Mouse (Mus musculus) forebrain, embryonic 15.5 days (tissue): Measurements from ENCODE around the gene Atp6v1e1. TPM values are rescaled to one million over a fixed set of nuclear protein-coding genes. Genes with fewer than 3 reads are reported as not detected.
"Not testable (repeated sequence)": the region's sequence is repeated elsewhere in the genome, so short reads cannot be mapped to it uniquely, and the experiment has no call there.

Experiments used
- ATAC-seq: fragments of 200-750 bp; cut with Nextera tagmentation; replicated peaks from 2 replicates; pipeline ENCODE4 v1.8.0; 2017; ENCODE audit warnings: mild to moderate bottlenecking, moderate TSS enrichment, moderate library complexity
- H3K27ac ChIP-seq: fragments of 300-500 bp; sonication (generic); replicated peaks from 2 replicates; pipeline ENCODE4 v1.5.1; 2015; ENCODE audit warnings: mild to moderate bottlenecking, inconsistent platforms
- H3K27me3 ChIP-seq: fragments of 300-500 bp; sonication (generic); 2 replicates; pipeline ENCODE4 v1.6.1; 2015; ENCODE audit warnings: inconsistent platforms
- H3K36me3 ChIP-seq: fragments of 300-500 bp; sonication (generic); 2 replicates; pipeline ENCODE4 v1.6.1; 2015; ENCODE audit warnings: mild to moderate bottlenecking, inconsistent platforms
- H3K4me1 ChIP-seq: fragments of 300-500 bp; sonication (generic); 2 replicates; pipeline ENCODE4 v1.6.1; 2015; ENCODE audit warnings: inconsistent platforms
- H3K4me2 ChIP-seq: fragments of 300-500 bp; sonication (generic); replicated peaks from 2 replicates; pipeline ENCODE4 v1.6.1; 2015; ENCODE audit warnings: mild to moderate bottlenecking, inconsistent platforms
- H3K4me3 ChIP-seq: fragments of 300-500 bp; sonication (generic); 2 replicates; pipeline ENCODE4 v1.5.1; 2015; ENCODE audit warnings: mild to moderate bottlenecking, inconsistent platforms
- H3K9ac ChIP-seq: fragments of 300-500 bp; sonication (generic); replicated peaks from 2 replicates; pipeline ENCODE4 v1.6.1; 2015; ENCODE audit warnings: mild to moderate bottlenecking, inconsistent platforms
- H3K9me3 ChIP-seq: fragments of 300-500 bp; sonication (generic); 2 replicates; pipeline ENCODE4 v1.6.1; 2016; ENCODE audit warnings: inconsistent platforms
- WGBS: fragments of 180-500 bp; shearing (Covaris S2); methylation state at CpG from one replicate; pipeline ENCODE4 v1.1.7; 2015; ENCODE audit warnings: mixed read lengths; 5-methylcytosine and 5-hydroxymethylcytosine counted together
- polyA plus RNA-seq: library from polyadenylated mRNA; unstranded; fragments of >200 nt; fragmentation: Nextera tagmentation; extraction: Ambion mirVana; gene quantifications from 2 replicates; pipeline ENCODE4 v1.2.1, GENCODE M21; 2015

The Atp6v1e1 gene
- polyA plus RNA-seq = 225 and 229 TPM in 2 replicates

- Histone ChIP-seq H3K4me2 (peak within 1 kb of the TSS; percentile 58), H3K36me3 (peaks cover 17% of the 10 kb centered on the region), H3K27ac (peak within 1 kb of the TSS; percentile 83), H3K4me3 (peak within 1 kb of the TSS; percentile 84), H3K9me3 (no peaks in the 10 kb centered on the region), H3K4me1 (peaks cover 20% of the 10 kb centered on the region), H3K27me3 (no peaks in the 10 kb centered on the region), H3K9ac (peak within 1 kb of the TSS; percentile 80)
- WGBS = under 1% methylated on average over 40 of the region's 41 CpGs
- peak; percentile 97 for ATAC-seq
These were observed at the start of gene Atp6v1e1 for GRCm38 (mm10) chr6:120822307-120822928. Gene Atp6v1e1, minus strand, starts transcription at chr6:120822793.

- H3K27me3 ChIP-seq = no peaks in the 10 kb centered on the region
- H3K9ac ChIP-seq = no peak overlapping the region
- H3K4me3 ChIP-seq = no peak overlapping the region
- 77% methylated on average over 2 of the region's 2 CpGs for WGBS
- 0 out of 2 replicates have a peak, but pooled peaks cover 5% of the 10 kb centered on the region for H3K4me1 ChIP-seq
- ATAC-seq = no peak
- peaks cover 7% of the 10 kb centered on the region; the same call in 1 of the 2 replicates for H3K36me3 ChIP-seq
- no peak overlapping the region for H3K4me2 ChIP-seq
- H3K27ac ChIP-seq = no peak overlapping the region
- no peaks in the 10 kb centered on the region for H3K9me3 ChIP-seq
These were observed 48.7 kb upstream of the Atp6v1e1 start for GRCm38 (mm10) chr6:120871286-120871685.

- H3K4me2 ChIP-seq = no peak overlapping the region
- no peak overlapping the region for H3K9ac ChIP-seq
- WGBS = 61% methylated on average over 1 of the region's 1 CpGs
- H3K9me3 ChIP-seq = no peaks in the 10 kb centered on the region
- H3K4me1 ChIP-seq = 0 out of 2 replicates have a peak, but pooled peaks cover 3% of the 10 kb centered on the region
- ATAC-seq = no peak
- no peak overlapping the region for H3K27ac ChIP-seq
- no peak overlapping the region for H3K4me3 ChIP-seq
- peaks cover 19% of the 10 kb centered on the region for H3K36me3 ChIP-seq
- no peaks in the 10 kb centered on the region for H3K27me3 ChIP-seq
These were observed 46.2 kb upstream of the Atp6v1e1 start for GRCm38 (mm10) chr6:120868824-120869223.

- Histone ChIP-seq H3K27ac (no peak overlapping the region), H3K4me2 (no peak overlapping the region), H3K27me3 (no peaks in the 10 kb centered on the region), H3K4me3 (no peak overlapping the region), H3K9me3 (no peaks in the 10 kb centered on the region), H3K36me3 (peaks cover 14% of the 10 kb centered on the region), H3K9ac (no peak overlapping the region), H3K4me1 (no peaks in the 10 kb centered on the region)
- ATAC-seq = no peak
- WGBS = 91% methylated on average over 9 of the region's 9 CpGs
These were observed 43.6 kb upstream of the Atp6v1e1 start for GRCm38 (mm10) chr6:120866051-120866814.

- Histone ChIP-seq H3K27me3 (no peaks in the 10 kb centered on the region), H3K36me3 (peaks cover 9% of the 10 kb centered on the region), H3K4me3 (no peak overlapping the region), H3K27ac (no peak overlapping the region), H3K9me3 (no peaks in the 10 kb centered on the region), H3K9ac (no peak overlapping the region), H3K4me2 (no peak overlapping the region), H3K4me1 (peaks cover 7% of the 10 kb centered on the region)
- WGBS = 94% methylated on average over 3 of the region's 3 CpGs
- no peak for ATAC-seq
These were observed 37.5 kb upstream of the Atp6v1e1 start for GRCm38 (mm10) chr6:120860079-120860478.

GRCm38 (mm10) chr6:120858217-120858711, 35.7 kb upstream of the Atp6v1e1 start:
- H3K4me1 ChIP-seq = peaks cover 7% of the 10 kb centered on the region
- peak; percentile 94 for ATAC-seq
- 30% methylated on average over 8 of the region's 8 CpGs for WGBS
- no peaks in the 10 kb centered on the region for H3K27me3 ChIP-seq
- no peaks in the 10 kb centered on the region for H3K9me3 ChIP-seq
- no peak overlapping the region for H3K4me2 ChIP-seq
- H3K27ac ChIP-seq = peak overlapping the region; percentile 81
- H3K36me3 ChIP-seq = peaks cover 12% of the 10 kb centered on the region
- no peak overlapping the region for H3K9ac ChIP-seq
- no peak overlapping the region for H3K4me3 ChIP-seq

- no peak overlapping the region for H3K27ac ChIP-seq
- H3K27me3 ChIP-seq = no peaks in the 10 kb centered on the region
- H3K9ac ChIP-seq = no peak overlapping the region
- H3K36me3 ChIP-seq = peaks cover 30% of the 10 kb centered on the region
- H3K4me3 ChIP-seq = no peak overlapping the region
- no peak for ATAC-seq
- no peaks in the 10 kb centered on the region for H3K9me3 ChIP-seq
- no peak overlapping the region for H3K4me2 ChIP-seq
- WGBS = 80% methylated on average over 10 of the region's 10 CpGs
- H3K4me1 ChIP-seq = peaks cover 7% of the 10 kb centered on the region
These were observed 31.8 kb upstream of the Atp6v1e1 start for GRCm38 (mm10) chr6:120854413-120854812.

GRCm38 (mm10) chr6:120850720-120851119, 28.1 kb upstream of the Atp6v1e1 start:
- not testable (repeated sequence) for H3K4me3 ChIP-seq, H3K4me1 ChIP-seq, H3K27me3 ChIP-seq, ATAC-seq, H3K27ac ChIP-seq, H3K4me2 ChIP-seq, H3K9ac ChIP-seq, H3K9me3 ChIP-seq
- peaks cover 38% of the 10 kb centered on the region for H3K36me3 ChIP-seq

- H3K4me1 ChIP-seq = peaks cover 12% of the 10 kb centered on the region
- ATAC-seq = no peak
- no peak overlapping the region for H3K9ac ChIP-seq
- no peaks in the 10 kb centered on the region for H3K27me3 ChIP-seq
- no peaks in the 10 kb centered on the region for H3K36me3 ChIP-seq
- 91% methylated on average over 5 of the region's 5 CpGs for WGBS
- H3K27ac ChIP-seq = no peak overlapping the region
- H3K4me2 ChIP-seq = no peak overlapping the region
- no peaks in the 10 kb centered on the region for H3K9me3 ChIP-seq
- H3K4me3 ChIP-seq = no peak overlapping the region
These were observed 19.2 kb upstream of the Atp6v1e1 start for GRCm38 (mm10) chr6:120841754-120842153.

- Histone ChIP-seq H3K27ac (no peak overlapping the region), H3K4me1 (peaks cover 14% of the 10 kb centered on the region), H3K9me3 (no peaks in the 10 kb centered on the region), H3K4me3 (no peak overlapping the region), H3K27me3 (no peaks in the 10 kb centered on the region), H3K4me2 (no peak overlapping the region), H3K9ac (no peak overlapping the region), H3K36me3 (no peaks in the 10 kb centered on the region)
- WGBS = 96% methylated on average over 7 of the region's 7 CpGs
- no peak for ATAC-seq
These were observed 17.7 kb upstream of the Atp6v1e1 start for GRCm38 (mm10) chr6:120840258-120840657.

- Histone ChIP-seq H3K4me2 (peak overlapping the region; percentile 57), H3K4me3 (peak overlapping the region; percentile 78), H3K27me3 (no peaks in the 10 kb centered on the region), H3K27ac (no peak overlapping the region), H3K36me3 (no peaks in the 10 kb centered on the region), H3K9me3 (no peaks in the 10 kb centered on the region), H3K4me1 (peaks cover 14% of the 10 kb centered on the region), H3K9ac (peak overlapping the region; percentile 93; the same call in 1 of the 2 replicates)
- ATAC-seq = no peak
- 76% methylated on average over 1 of the region's 1 CpGs for WGBS
These were observed 14.5 kb upstream of the Atp6v1e1 start for GRCm38 (mm10) chr6:120837152-120837530.

GRCm38 (mm10) chr6:120836389-120837151, 14.0 kb upstream of the Atp6v1e1 start:
- ATAC-seq = peak; percentile 78; the same call in 1 of the 2 replicates
- Histone ChIP-seq H3K4me1 (peaks cover 14% of the 10 kb centered on the region), H3K9ac (peak overlapping the region; percentile 93), H3K27ac (peak overlapping the region; percentile 94), H3K4me2 (peak overlapping the region; percentile 57), H3K4me3 (peak overlapping the region; percentile 78), H3K36me3 (no peaks in the 10 kb centered on the region), H3K9me3 (no peaks in the 10 kb centered on the region), H3K27me3 (no peaks in the 10 kb centered on the region)
- 5% methylated on average over 35 of the region's 37 CpGs for WGBS
